Mouse (Mus musculus): Measurements from ENCODE around the gene Ranbp3l. TPM values are rescaled to one million over a fixed set of nuclear protein-coding genes. Genes with fewer than 3 reads are reported as not detected.

The Ranbp3l gene
- total RNA-seq, 2 experiments from 2014 or later, result 7.1 to 11.2 TPM

DNA sequence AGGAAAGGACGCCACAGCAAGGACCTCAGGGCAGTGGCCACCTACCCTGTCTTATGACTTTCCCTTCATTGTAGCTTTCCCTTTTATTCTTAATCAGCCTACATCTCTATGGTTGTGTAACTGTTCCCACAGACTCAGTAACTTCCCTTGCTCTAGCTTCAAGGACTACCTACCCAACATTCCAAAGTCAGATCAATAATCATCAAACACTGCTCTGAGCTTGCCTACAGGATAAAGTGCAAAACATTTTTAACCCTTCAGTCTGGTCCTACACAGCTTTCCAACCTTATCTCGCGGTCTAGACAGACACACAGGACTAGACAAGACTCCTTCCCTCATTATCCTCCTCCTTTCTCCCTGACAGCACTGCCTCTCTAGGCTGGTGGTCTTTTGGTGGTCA is 102.6 kb downstream of the Ranbp3l start:
- DNase-seq (ENCODE audit: extremely low spot score in 1 of 2, low spot score in 1 of 2), result no peak

- peak; percentile 92 to 95 for DNase-seq (ENCODE audit: extremely low spot score in 1 of 2, low spot score in 1 of 2)
Observed at GRCm38 (mm10) chr15:9070912-9071555, 103.3 kb downstream of the Ranbp3l start, which contains the start of gene Nadk2. Gene Nadk2 (plus strand): TSS chr15:9071260.

GRCm38 (mm10) chr15:9071556-9072544 is 104.1 kb downstream of the Ranbp3l start:
- DNase-seq (ENCODE audit: extremely low spot score in 1 of 2, low spot score in 1 of 2), result peak; percentile 25 to 33

GRCm38 (mm10) chr15:9072630-9073029 is 104.9 kb downstream of the Ranbp3l start:
- DNase-seq (ENCODE audit: extremely low spot score in 1 of 2, low spot score in 1 of 2), result no peak

DNA sequence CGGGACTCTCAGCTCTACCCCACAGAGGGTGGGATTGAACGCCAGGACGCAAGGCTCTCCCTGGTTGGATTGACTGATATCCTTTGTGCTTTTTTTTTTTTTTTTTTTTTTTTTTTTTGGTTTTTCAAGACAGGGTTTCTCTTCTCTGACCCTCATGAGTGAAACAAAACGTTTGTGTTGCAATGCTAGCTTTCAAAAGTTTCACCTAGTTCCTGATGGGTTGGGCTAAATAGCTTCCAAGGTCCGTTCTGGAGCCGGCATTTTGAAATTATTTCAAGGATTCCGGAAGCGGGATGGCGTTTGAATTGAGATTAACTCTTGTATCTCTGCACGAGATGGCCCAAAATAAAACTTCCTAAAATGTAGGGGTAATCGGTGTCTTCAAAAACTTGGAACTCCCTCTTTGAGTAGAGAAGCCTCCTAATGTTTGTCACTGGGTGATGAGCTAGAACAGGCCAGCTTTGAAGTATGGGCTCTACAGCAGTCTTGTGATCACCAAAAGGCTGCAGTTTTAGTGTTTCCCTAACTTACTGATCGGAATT is 105.4 kb downstream of the Ranbp3l start:
- no peak for DNase-seq (ENCODE audit: extremely low spot score in 1 of 2, low spot score in 1 of 2)

DNA sequence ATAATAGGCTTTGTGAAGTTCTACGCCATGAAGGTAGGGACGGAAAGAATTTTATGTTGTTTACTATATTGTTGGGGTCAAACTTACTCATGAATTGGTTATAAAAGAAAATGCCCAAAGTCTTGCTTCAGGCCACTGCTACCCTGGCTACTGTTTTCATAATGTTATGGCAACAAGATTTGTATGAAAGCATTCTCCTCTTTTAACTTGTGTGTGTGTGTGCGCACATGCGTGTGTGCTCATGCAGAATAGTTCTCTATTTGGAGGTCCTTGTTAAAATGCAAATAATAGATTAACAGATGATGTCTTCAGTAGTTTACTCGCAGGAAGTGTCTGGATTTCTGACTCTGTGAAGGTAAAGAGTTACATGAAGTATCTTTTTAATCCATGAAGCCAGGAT is 105.9 kb downstream of the Ranbp3l start:
- DNase-seq (ENCODE audit: extremely low spot score in 1 of 2, low spot score in 1 of 2), result no peak

GRCm38 (mm10) chr15:9074139-9074538 is 106.4 kb downstream of the Ranbp3l start:
- DNase-seq (ENCODE audit: extremely low spot score in 1 of 2, low spot score in 1 of 2), result no peak

DNA sequence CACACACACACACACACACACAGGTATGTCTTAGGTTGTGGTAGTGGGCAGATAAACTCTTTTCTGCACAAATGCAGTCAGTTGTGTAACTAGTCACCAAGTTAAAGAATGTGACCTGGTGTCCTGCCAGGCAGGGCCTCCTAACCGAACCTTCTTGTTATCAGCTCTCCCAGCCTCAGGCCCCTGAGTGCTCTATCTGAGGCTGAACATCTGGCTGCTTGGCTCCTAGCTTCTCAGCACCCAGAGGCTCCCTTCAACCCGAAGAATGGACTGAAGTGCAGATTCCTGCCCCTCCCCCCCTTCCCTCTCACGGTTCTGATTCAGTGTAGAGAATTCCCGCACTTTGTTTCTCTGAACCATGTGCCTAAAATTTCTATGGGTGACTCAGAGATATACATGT is 106.9 kb downstream of the Ranbp3l start:
- no peak for DNase-seq (ENCODE audit: extremely low spot score in 1 of 2, low spot score in 1 of 2)

DNA sequence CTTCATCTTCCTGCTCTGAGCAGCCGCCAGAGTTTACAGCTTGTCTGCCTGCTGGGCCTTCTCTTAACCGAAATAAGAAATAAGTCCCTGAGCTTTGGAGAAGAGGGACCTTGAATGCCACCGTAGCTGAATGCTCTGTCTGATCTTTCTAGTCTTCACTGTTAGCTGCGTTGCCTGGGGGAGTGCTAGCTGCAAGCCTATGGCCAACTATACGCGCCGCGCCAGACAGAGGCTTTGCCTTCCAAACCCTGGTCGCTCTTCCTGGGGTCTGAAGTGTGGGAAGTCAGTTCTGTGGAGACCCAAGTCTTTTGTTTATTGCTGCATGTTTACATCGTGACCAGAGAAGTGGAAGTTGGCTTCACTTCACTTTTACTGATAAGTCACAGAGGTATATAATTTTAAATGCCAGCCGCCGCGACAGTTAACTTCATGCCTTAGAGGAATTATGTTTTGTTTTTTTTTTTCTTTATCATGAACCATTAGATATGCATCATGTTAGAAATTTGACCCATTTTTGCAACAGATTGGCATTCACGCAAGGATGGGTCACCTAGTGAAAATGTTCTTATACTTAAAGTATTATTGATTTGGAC is 108.0 kb downstream of the Ranbp3l start:
- DNase-seq (ENCODE audit: extremely low spot score in 1 of 2, low spot score in 1 of 2), result no peak

GRCm38 (mm10) chr15:9078481-9079300 is 110.9 kb downstream of the Ranbp3l start:
- no peak for DNase-seq (ENCODE audit: extremely low spot score in 1 of 2, low spot score in 1 of 2)

DNA sequence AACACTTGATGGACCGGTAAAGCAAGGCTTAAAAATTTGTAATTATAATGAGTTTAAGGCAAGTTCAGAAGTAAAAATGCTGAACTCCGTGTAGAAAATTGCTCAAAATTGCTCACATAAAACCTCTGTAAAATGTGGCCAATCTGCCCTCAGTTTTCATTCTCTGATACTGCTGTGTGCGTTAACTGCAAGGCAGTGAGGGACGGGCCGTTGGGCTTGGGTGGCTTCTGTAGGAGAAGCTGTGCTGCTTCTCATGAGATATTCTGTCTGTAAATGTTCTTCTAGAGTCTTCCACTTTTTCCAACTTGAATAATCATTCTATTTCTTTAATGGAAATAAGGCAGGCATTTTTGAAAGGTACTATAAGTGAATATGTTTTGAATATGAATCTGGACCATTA is 111.9 kb downstream of the Ranbp3l start:
- no peak for DNase-seq (ENCODE audit: extremely low spot score in 1 of 2, low spot score in 1 of 2)

DNA sequence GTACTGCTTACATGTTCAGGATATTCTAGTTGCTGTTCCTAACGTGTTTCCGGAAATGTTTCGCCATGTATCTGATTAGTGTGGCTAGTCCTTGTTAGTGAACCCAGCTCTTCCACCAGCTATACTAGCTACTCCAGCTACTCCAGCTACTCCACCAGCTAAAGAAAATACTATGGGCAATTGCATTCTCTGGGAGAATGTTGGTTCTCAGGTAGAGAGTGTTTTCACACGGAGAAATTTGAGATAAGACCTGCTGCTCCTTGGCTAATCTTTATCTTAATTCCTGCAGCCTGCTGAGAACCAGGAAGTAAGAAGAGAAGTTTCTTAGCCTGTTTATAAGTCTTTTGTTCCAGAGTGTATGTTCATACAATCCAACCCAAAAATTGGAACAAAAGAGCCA is 112.5 kb downstream of the Ranbp3l start:
- DNase-seq (ENCODE audit: extremely low spot score in 1 of 2, low spot score in 1 of 2), result no peak

- DNase-seq (ENCODE audit: extremely low spot score in 1 of 2, low spot score in 1 of 2), result no peak
Observed at GRCm38 (mm10) chr15:9081294-9081693, 113.5 kb downstream of the Ranbp3l start.

DNA sequence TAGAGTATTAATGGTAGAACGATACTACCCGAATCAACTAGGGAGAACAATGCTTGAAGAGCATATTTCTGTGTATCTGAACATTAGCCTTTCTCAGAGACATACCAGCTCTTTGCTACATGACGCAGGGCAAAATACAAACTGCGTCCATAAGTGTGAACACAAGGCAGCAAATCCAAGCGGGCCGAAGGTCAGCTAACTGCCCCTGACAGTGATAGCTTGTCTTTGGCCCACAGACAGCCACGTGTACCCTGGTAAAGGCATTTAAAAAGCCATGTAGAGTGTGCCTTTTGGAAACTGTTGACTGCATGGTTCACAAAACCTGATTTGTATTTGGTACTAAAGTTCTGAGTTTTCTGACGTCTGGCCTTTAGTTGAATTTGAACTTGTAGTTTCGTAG is 115.0 kb downstream of the Ranbp3l start:
- no peak for DNase-seq (ENCODE audit: extremely low spot score in 1 of 2, low spot score in 1 of 2)

- DNase-seq (ENCODE audit: extremely low spot score in 1 of 2, low spot score in 1 of 2), result no peak
Observed at GRCm38 (mm10) chr15:9086813-9087212, 119.1 kb downstream of the Ranbp3l start.

GRCm38 (mm10) chr15:9087421-9087820 is 119.7 kb downstream of the Ranbp3l start:
- no peak for DNase-seq (ENCODE audit: extremely low spot score in 1 of 2, low spot score in 1 of 2)

DNA sequence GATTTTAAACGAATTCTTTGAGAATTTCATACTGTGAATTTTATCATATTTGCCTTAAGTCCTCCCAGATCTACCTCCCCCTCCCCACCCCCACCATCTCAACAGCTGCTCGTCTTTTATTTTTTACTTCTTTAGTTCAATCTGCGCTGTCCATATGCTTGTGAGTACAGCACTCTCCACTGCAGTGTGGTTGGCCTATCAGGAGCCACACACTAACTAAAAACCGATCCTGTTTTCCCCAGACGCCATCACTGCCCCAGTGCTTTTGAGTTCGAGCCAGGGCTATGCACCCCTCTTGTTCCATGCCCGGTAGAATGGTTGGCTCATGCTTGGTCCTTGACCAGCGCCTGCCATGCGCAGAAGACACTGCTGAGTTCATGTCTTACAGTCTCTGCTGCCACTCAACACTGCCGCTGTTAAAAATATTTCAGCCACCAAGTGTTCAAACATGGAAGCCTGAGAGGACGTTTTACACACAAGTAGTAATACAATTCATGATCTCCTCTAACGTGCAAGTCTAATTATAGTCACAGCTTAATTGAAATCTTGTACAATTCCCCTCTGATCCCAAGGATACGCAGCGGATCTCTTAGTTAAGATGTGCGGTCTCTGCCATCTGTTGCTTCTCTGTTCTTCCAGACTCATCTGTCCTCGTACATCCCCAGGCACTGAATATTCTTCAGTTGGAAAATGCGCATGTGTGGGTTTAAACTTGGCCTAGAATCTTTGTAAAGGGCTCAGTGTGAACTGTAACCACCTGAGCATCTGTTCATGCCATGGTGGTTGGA is 120.3 kb downstream of the Ranbp3l start:
- no peak for DNase-seq (ENCODE audit: extremely low spot score in 1 of 2, low spot score in 1 of 2)

DNA sequence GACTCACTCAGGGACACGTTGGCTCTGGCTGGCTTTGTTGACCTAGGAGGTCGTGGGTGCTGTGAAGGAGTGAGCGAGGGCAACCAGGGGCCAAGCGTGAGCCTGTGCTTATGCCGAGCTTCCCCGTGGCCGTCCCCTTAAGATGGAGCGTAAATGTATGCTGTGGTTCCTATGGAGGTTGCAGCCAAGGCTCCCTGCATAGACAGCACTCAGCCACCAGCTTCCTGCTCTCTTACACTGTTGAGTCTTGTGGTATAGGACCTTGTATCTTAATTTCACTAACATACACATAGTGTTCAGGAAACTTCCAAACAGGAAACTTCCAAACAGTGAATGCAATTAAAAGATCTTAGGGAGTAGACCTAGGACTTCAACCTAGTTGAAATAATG is 120.9 kb downstream of the Ranbp3l start:
- no peak for DNase-seq (ENCODE audit: extremely low spot score in 1 of 2, low spot score in 1 of 2)

DNA sequence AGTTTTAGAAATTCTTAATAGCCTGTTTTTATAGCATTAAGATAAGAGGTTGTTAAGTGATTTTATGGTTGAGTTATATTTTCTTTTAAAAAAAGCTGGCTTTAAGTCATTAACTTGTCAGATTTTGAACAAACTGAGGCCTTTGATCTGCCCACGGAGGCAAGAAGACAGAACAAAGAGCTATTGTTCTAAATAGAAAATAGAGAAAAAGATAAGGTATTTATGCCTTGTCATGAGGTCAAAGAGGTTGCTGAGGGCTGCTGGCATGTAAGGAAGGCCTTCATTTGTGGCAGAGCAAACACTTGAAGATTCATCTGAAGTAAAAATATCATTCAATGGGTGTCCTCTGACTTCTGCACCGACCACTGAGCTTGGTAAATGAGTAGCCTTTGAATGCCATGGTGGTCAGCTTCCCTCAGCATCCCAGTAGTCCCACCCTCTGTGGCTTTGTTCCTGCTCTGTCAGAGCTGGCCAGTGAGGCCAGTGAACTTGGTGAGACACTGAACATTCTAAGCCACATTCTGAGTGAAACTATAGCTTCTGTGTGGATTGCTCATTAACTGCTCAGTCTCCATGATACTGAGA is 121.5 kb downstream of the Ranbp3l start:
- no peak for DNase-seq (ENCODE audit: extremely low spot score in 1 of 2, low spot score in 1 of 2)
